Mouse (Mus musculus) megakaryocyte, embryonic 14.5 days (primary cell): ENCODE results near the gene Fam189b.

Experiments used
- FLI1 ChIP-seq: IDR thresholded peaks from 2 replicates; pipeline ENCODE4 v1.6.1; 2012; ENCODE audit warnings: low read length, inconsistent platforms, mixed read lengths
- GATA1 ChIP-seq: IDR thresholded peaks from 3 replicates; pipeline ENCODE4 v1.6.1; 2012; ENCODE audit warnings: mixed read lengths, low read length, inconsistent platforms, borderline replicate concordance

DNA sequence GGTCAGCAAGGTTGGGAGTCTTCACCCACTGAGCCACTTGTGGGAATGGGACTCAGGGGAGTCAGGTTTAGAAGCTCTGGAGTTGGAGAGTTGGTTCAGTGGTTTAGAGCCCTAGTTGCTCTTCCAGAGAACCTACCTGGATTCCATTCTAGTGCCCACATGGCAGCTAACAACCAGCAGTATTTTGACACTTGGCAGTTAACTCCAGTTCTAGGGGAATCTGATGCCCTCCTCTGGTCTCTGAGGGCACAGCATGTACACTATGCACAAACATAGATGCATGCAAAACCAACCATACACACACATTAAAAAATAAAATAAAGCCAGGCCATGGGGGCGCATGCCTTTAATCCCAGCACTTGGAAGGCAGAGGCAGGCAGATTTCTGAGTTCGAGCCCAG lies 10.9 kb downstream of the Fam189b start:
- TF ChIP-seq GATA1 (no peak), FLI1 (no peak)
